29 mouse cellular contexts compared by ENCODE assay signal in the genomic region with DNA sequence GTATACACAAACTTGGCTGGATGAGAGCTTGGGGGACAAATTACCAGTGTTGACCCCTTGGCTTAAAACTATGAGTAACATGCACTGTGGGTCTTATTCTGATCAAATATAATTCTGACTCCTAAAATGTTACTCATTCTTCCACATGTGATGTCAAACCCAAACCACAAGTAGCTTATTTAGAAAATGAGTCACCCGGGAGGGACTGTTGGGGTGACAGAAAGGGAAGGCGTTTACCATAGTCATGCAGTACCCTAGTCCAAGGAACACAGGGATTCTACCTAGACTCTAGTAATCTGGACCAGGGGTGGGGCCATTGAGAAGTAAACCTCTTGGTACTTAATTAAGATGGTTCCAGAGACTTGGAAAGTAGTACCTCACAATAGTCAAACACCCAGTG. TPM values are rescaled to one million over a fixed set of nuclear protein-coding genes. Genes with fewer than 3 reads are reported as not detected.
DNase-seq lines count a peak whose midpoint lies in the region; ATAC-seq and TF ChIP-seq lines count a peak whose summit lies in the region.
"Had no signal": no experiment of that assay in that cellular context is flagged by ENCODE, and none has a peak within 500 bp of the region (broad histone marks: within the 10 kb centered on the region; RNA-seq: fewer than 3 reads in every experiment).

No protein-coding gene starts in this region.

- TF ChIP-seq RAD21 in MEL (IDR thresholded peaks at IDR 0.05; ENCODE audit: low read depth, low read length), result no peak

- H3K4me3 ChIP-seq in MEL (ENCODE audit: control insufficient read depth in 1 of 2, insufficient read depth in 1 of 2, low read depth in 2 of 2, low read length in 2 of 2) (no peak overlapping the region), myocyte (no peak overlapping the region)
- no peak overlapping the region for H3K4me3 ChIP-seq in embryonic fibroblast, embryonic 13.5 days (ENCODE audit: insufficient read depth, low read length)
- no peak overlapping the region for H3K4me3 ChIP-seq in kidney, embryonic 16.5 days (ENCODE audit: low read length)
- H3K4me3 ChIP-seq: embryonic facial prominence, embryonic 10.5 days; forebrain, embryonic 15.5 days; hindbrain, embryonic 12.5 days; kidney, embryonic 15.5 days; limb, embryonic 13.5 days; liver, embryonic 13.5 days; midbrain, embryonic 13.5 days had no signal

- no peak for TF ChIP-seq EP300 in MEL (IDR thresholded peaks at IDR 0.05; ENCODE audit: low read depth in 1 of 2, low read length in 2 of 2)

- H3K9ac ChIP-seq in MEL (ENCODE audit: control insufficient read depth, low read depth, low read length, poor library complexity, severe bottlenecking), result no peak overlapping the region
- H3K9ac ChIP-seq in kidney, embryonic 16.5 days (replicated peaks; ENCODE audit: low read length), result no peak overlapping the region
- H3K9ac ChIP-seq: forebrain, embryonic 15.5 days; hindbrain, embryonic 12.5 days; kidney, embryonic 15.5 days; limb, embryonic 13.5 days; liver, embryonic 13.5 days; lung, embryonic 14.5 days; midbrain, embryonic 13.5 days had no signal

- TF ChIP-seq POLR2A in MEL (IDR thresholded peaks at IDR 0.05; ENCODE audit: control insufficient read depth in 1 of 2, insufficient read depth in 1 of 2, low read depth in 1 of 2, low read length in 2 of 2, poor library complexity in 1 of 2) (no peak), myocyte (IDR thresholded peaks at IDR 0.05; ENCODE audit: insufficient read length, low read depth) (no peak)
- TF ChIP-seq POLR2A in embryonic fibroblast, embryonic 13.5 days (IDR thresholded peaks at IDR 0.05; ENCODE audit: low read depth, low read length), result no peak

- no peaks in the 10 kb centered on the region for H3K4me1 ChIP-seq in MEL (ENCODE audit: control insufficient read depth in 1 of 2, insufficient read depth in 2 of 2, low read length in 2 of 2)
- peaks cover 6% of the 10 kb centered on the region for H3K4me1 ChIP-seq in embryonic fibroblast, embryonic 13.5 days (ENCODE audit: control insufficient read depth, insufficient read depth, low read length)
- H3K4me1 ChIP-seq in kidney, embryonic 16.5 days (ENCODE audit: insufficient read depth, low read length), result no peaks in the 10 kb centered on the region
- H3K4me1 ChIP-seq: embryonic facial prominence, embryonic 10.5 days; forebrain, embryonic 15.5 days; hindbrain, embryonic 12.5 days; kidney, embryonic 15.5 days; limb, embryonic 13.5 days; liver, embryonic 13.5 days; midbrain, embryonic 13.5 days had no signal

- peak overlapping the region; percentile 38 for H3K4me2 ChIP-seq in myocyte (ENCODE audit: low read depth)
- H3K4me2 ChIP-seq in kidney, embryonic 16.5 days (replicated peaks; ENCODE audit: low read depth, low read length), result no peak overlapping the region
- H3K4me2 ChIP-seq: forebrain, embryonic 15.5 days; hindbrain, embryonic 12.5 days; kidney, embryonic 15.5 days; limb, embryonic 13.5 days; liver, embryonic 13.5 days; lung, embryonic 14.5 days; midbrain, embryonic 13.5 days had no signal

- WGBS in kidney, embryonic 16.5 days, result 88% methylated on average over 2 of the region's 2 CpGs

- DNase-seq in 416B (ENCODE audit: low read depth), result peak; percentile 93
- DNase-seq in MEL (ENCODE audit: low read depth, low spot score), result peak; percentile 11
- DNase-seq in frontal cortex, adult 2 months (ENCODE audit: extremely low spot score in 1 of 2, low spot score in 1 of 2), result no peak
- DNase-seq in adrenal gland, postnatal 10 days, result no peak
- DNase-seq: adrenal gland, postnatal 25 days; cerebellum, adult 8-10 months; gastrocnemius, postnatal 25 days; liver, embryonic 13.5 days; lung, embryonic 14.5 days; lung, postnatal 4 days; right cerebral cortex, postnatal 25 days; thymus, adult 18-20 months had no signal

- no peaks in the 10 kb centered on the region for H3K9me3 ChIP-seq in MEL (replicated peaks; ENCODE audit: insufficient read depth, low read length)
- H3K9me3 ChIP-seq in kidney, embryonic 16.5 days (ENCODE audit: low read length), result no peaks in the 10 kb centered on the region
- H3K9me3 ChIP-seq: embryonic facial prominence, embryonic 10.5 days; forebrain, embryonic 15.5 days; hindbrain, embryonic 12.5 days; kidney, embryonic 15.5 days; limb, embryonic 13.5 days; liver, embryonic 13.5 days; midbrain, embryonic 13.5 days had no signal

- no peak for ATAC-seq in kidney, embryonic 16.5 days (ENCODE audit: low FRiP score, low TSS enrichment)
- ATAC-seq: forebrain, embryonic 15.5 days; inflammation-experienced regulatory T-cells, adult 6 months; midbrain, embryonic 13.5 days had no signal

- H3ac ChIP-seq in myocyte (ENCODE audit: control insufficient read depth, insufficient read length), result no peak overlapping the region

- TF ChIP-seq CTCF in MEL (IDR thresholded peaks at IDR 0.05 in 2 of 3, conservative IDR thresholded peaks at IDR 0.05 in 1 of 3; ENCODE audit: control insufficient read depth in 1 of 3, insufficient read depth in 1 of 3, low read depth in 2 of 3, low read length in 3 of 3, poor library complexity in 1 of 3, severe bottlenecking in 1 of 3), result no peak
- TF ChIP-seq CTCF in embryonic fibroblast, embryonic 13.5 days (IDR thresholded peaks at IDR 0.05; ENCODE audit: borderline replicate concordance, insufficient read depth, low read length), result no peak

- H3K27ac ChIP-seq in MEL (ENCODE audit: control insufficient read depth, low read depth, low read length), result no peak overlapping the region
- 0 out of 2 replicates have a peak overlapping the region, but pooled peaks have one; percentile 44 for H3K27ac ChIP-seq in embryonic fibroblast, embryonic 13.5 days (ENCODE audit: insufficient read depth, low read length)
- H3K27ac ChIP-seq in kidney, embryonic 16.5 days (ENCODE audit: low read length), result no peak overlapping the region
- H3K27ac ChIP-seq: embryonic facial prominence, embryonic 10.5 days; forebrain, embryonic 15.5 days; hindbrain, embryonic 12.5 days; kidney, embryonic 15.5 days; limb, embryonic 13.5 days; liver, embryonic 13.5 days; midbrain, embryonic 13.5 days had no signal

- H3K27me3 ChIP-seq in MEL (ENCODE audit: control insufficient read depth in 1 of 2, insufficient read depth in 2 of 2, low read length in 2 of 2) (peaks cover 0 to 2% of the 10 kb centered on the region in 2 experiments; a peak in 1 of 4 replicates), myocyte (ENCODE audit: control insufficient read depth, insufficient read depth, insufficient read length) (no peaks in the 10 kb centered on the region)
- H3K27me3 ChIP-seq in kidney, embryonic 16.5 days (ENCODE audit: insufficient read depth, low read length), result no peaks in the 10 kb centered on the region
- H3K27me3 ChIP-seq: forebrain, embryonic 15.5 days; hindbrain, embryonic 12.5 days; kidney, embryonic 15.5 days; limb, embryonic 13.5 days; liver, embryonic 13.5 days; midbrain, embryonic 13.5 days had no signal

- H3K79me2 ChIP-seq in MEL (ENCODE audit: control insufficient read depth, insufficient read depth, low read length, poor library complexity) (no peaks in the 10 kb centered on the region), myocyte (ENCODE audit: control insufficient read depth, insufficient read depth) (no peaks in the 10 kb centered on the region)

- H3K36me3 ChIP-seq in MEL (ENCODE audit: control insufficient read depth in 1 of 2, insufficient read depth in 2 of 2, low read length in 2 of 2), result no peaks in the 10 kb centered on the region
- no peaks in the 10 kb centered on the region for H3K36me3 ChIP-seq in myocyte (ENCODE audit: control insufficient read depth, insufficient read depth)
- no peaks in the 10 kb centered on the region for H3K36me3 ChIP-seq in kidney, embryonic 16.5 days (ENCODE audit: insufficient read depth, low read length)
- H3K36me3 ChIP-seq: embryonic facial prominence, embryonic 10.5 days; forebrain, embryonic 15.5 days; hindbrain, embryonic 12.5 days; kidney, embryonic 15.5 days; limb, embryonic 13.5 days; liver, embryonic 13.5 days; midbrain, embryonic 13.5 days had no signal

TF ChIP-seq in MEL, 35 proteins besides CTCF, POLR2A, EP300 and RAD21 (continues in another document):
- TF ChIP-seq JUND (IDR thresholded peaks at IDR 0.05; ENCODE audit: low read depth, low read length) (no peak), NELFE (IDR thresholded peaks at IDR 0.05; ENCODE audit: low read depth, low read length) (no peak), ZMIZ1 (IDR thresholded peaks at IDR 0.05; ENCODE audit: low read depth, low read length) (no peak), SIN3A (IDR thresholded peaks at IDR 0.05; ENCODE audit: low read length) (no peak), MAFK (IDR thresholded peaks at IDR 0.05; ENCODE audit: borderline replicate concordance, low read depth, low read length) (no peak), MEF2A (IDR thresholded peaks at IDR 0.05; ENCODE audit: extremely low read depth, insufficient replicate concordance, low read depth, low read length, poor library complexity, severe bottlenecking) (no peak)

TF ChIP-seq in myocyte, 11 proteins besides CTCF, POLR2A, EP300 and RAD21:
- TF ChIP-seq MYOG (IDR thresholded peaks at IDR 0.05; ENCODE audit: control insufficient read depth in 1 of 3, insufficient read depth in 1 of 3, insufficient read length in 2 of 3, low read depth in 2 of 3), result no peak
- no peak for TF ChIP-seq TCF3 (IDR thresholded peaks at IDR 0.05; ENCODE audit: insufficient read length, low read depth)
- TF ChIP-seq USF1 (IDR thresholded peaks at IDR 0.05; ENCODE audit: low read depth), result peak; percentile 49

RNA-seq across cellular contexts. Expression of gene Timp4, which starts 32.1 kb away (rescaled TPM):
- total RNA-seq in MEL (2012; rRNA removed), result not detected in 2 replicates
- polyA plus RNA-seq in MEL (2012; ENCODE audit: insufficient read depth in 1 of 2, insufficient read length in 2 of 2, low read depth in 1 of 2, low replicate concordance in 2 of 2, missing spikeins in 1 of 2), result not detected
- not detected in 2 replicates for polyA plus RNA-seq in embryonic fibroblast, embryonic 13.5 days (2011; ENCODE audit: insufficient read length, low read depth, missing spikeins)
- polyA plus RNA-seq in myocyte (2012; fragmentation: generic; extraction: Trizol), result 0.02 TPM
- 19.8 and 25.9 TPM in 2 replicates for polyA plus RNA-seq in frontal cortex, adult 2 months (2012; rRNA removed)
- polyA plus RNA-seq in kidney, embryonic 16.5 days (2015; fragmentation: Nextera tagmentation; extraction: Ambion mirVana), result 0.15 and 0.56 TPM in 2 replicates
- 10 to 100 TPM; 10.8 to 25.3 TPM for total RNA-seq in adrenal gland, postnatal 10 days (2021)
- total RNA-seq: common myeloid progenitor, adult 5-6 weeks; neutrophil, adult 5-6 weeks had no signal

RNA-seq across cellular contexts. Expression of gene Gm17482, which starts 57.0 kb away (rescaled TPM):
- total RNA-seq in MEL (2012; rRNA removed), result not detected in 2 replicates
- not detected for polyA plus RNA-seq in MEL (2012; ENCODE audit: insufficient read depth in 1 of 2, insufficient read length in 2 of 2, low read depth in 1 of 2, low replicate concordance in 2 of 2, missing spikeins in 1 of 2)
- polyA plus RNA-seq in embryonic fibroblast, embryonic 13.5 days (2011; ENCODE audit: insufficient read length, low read depth, missing spikeins), result not detected in 2 replicates
- polyA plus RNA-seq in myocyte (2012; fragmentation: generic; extraction: Trizol), result not detected
- not detected in 2 replicates for polyA plus RNA-seq in frontal cortex, adult 2 months (2012; rRNA removed)
- polyA plus RNA-seq in kidney, embryonic 16.5 days (2015; fragmentation: Nextera tagmentation; extraction: Ambion mirVana), result not detected in 2 replicates
- not detected for total RNA-seq in adrenal gland, postnatal 10 days (2021)
- total RNA-seq: adrenal gland, postnatal 25 days; common myeloid progenitor, adult 5-6 weeks; gastrocnemius, postnatal 25 days; layer of hippocampus, postnatal 36 days; left cerebral cortex, postnatal 14 days; neutrophil, adult 5-6 weeks had no signal
- polyA plus RNA-seq: embryonic facial prominence, embryonic 10.5 days; forebrain, embryonic 15.5 days; heart, postnatal 0 days; hindbrain, embryonic 12.5 days; inflammation-experienced regulatory T-cells, adult 6 months; kidney, embryonic 15.5 days; limb, embryonic 13.5 days; liver, embryonic 13.5 days; lung, embryonic 14.5 days; midbrain, embryonic 13.5 days; spleen, adult 2 months; stomach, embryonic 14.5 days had no signal

Comparison
In these comparisons a context has a peak if more than half of its experiments do, and no peak if none do; other contexts are left out.
1. DNase-seq: peak in 416B (single experiment) and MEL (single experiment); none in frontal cortex, adult 2 months (0 of 2) and adrenal gland, postnatal 10 days (single experiment).
2. RNA of gene Timp4, which starts 32.1 kb away (polyA plus RNA-seq): 19.8 to 25.9 TPM in frontal cortex, adult 2 months; 0.15 to 0.56 TPM in kidney, embryonic 16.5 days, not detected in embryonic fibroblast, embryonic 13.5 days, 0.02 TPM in myocyte (single experiment) and not detected in MEL; every median in the first group is over 10 times any median in the second.